Mouse (Mus musculus) liver, adult 2 months (tissue): ENCODE data around the gene Ephb2.

Source experiments
- CTCF ChIP-seq: fragments of 200-500 bp; IDR thresholded peaks from 2 replicates; pipeline ENCODE4 v1.5.1; 2011; ENCODE audit warnings: low read depth, low read length, control low read depth
- POLR2A ChIP-seq: fragments of 200-500 bp; IDR thresholded peaks from 2 replicates; pipeline ENCODE4 v1.6.1; 2011; ENCODE audit warnings: low read length, control low read depth; ENCODE audit not compliant: insufficient read depth; ENCODE audit errors: extremely low read depth

- TF ChIP-seq CTCF (no peak), POLR2A (no peak)
These were observed 84.3 kb downstream of the Ephb2 start for GRCm38 (mm10) chr4:136751355-136752020.
